Mouse (Mus musculus) limb, embryonic 15.5 days (tissue): ENCODE measurements around the gene Fbxo28. TPM values are rescaled to one million over a fixed set of nuclear protein-coding genes. Genes with fewer than 3 reads are reported as not detected.

Experiments
- ATAC-seq: fragments of 200-750 bp; cut with Nextera tagmentation; 2 replicates; pipeline ENCODE4 v1.8.0; 2017; ENCODE audit warnings: low read depth, moderate TSS enrichment; ENCODE audit not compliant: insufficient number of reproducible peaks, low FRiP score, low TSS enrichment
- H3K27ac ChIP-seq: fragments of 300-500 bp; sonication (generic); 2 replicates; pipeline ENCODE4 v1.5.1; 2015; ENCODE audit warnings: moderate library complexity, mild to moderate bottlenecking, inconsistent platforms
- H3K27me3 ChIP-seq: fragments of 300-500 bp; sonication (generic); 2 replicates; pipeline ENCODE4 v1.6.1; 2015; ENCODE audit warnings: inconsistent platforms
- H3K36me3 ChIP-seq: fragments of 300-500 bp; sonication (generic); 2 replicates; pipeline ENCODE4 v1.6.1; 2015; ENCODE audit warnings: inconsistent platforms
- H3K4me1 ChIP-seq: fragments of 300-500 bp; sonication (generic); 2 replicates; pipeline ENCODE4 v1.6.1; 2015; ENCODE audit warnings: inconsistent platforms
- H3K4me2 ChIP-seq: fragments of 300-500 bp; sonication (generic); 2 replicates; pipeline ENCODE4 v1.6.1; 2015; ENCODE audit warnings: mild to moderate bottlenecking, inconsistent platforms
- H3K4me3 ChIP-seq: fragments of 300-500 bp; sonication (generic); 2 replicates; pipeline ENCODE4 v1.5.1; 2015; ENCODE audit warnings: mild to moderate bottlenecking, inconsistent platforms
- H3K9ac ChIP-seq: fragments of 300-500 bp; sonication (generic); 2 replicates; pipeline ENCODE4 v1.6.1; 2015; ENCODE audit warnings: inconsistent platforms
- H3K9me3 ChIP-seq: fragments of 300-500 bp; sonication (generic); 2 replicates; pipeline ENCODE4 v1.6.1; 2016; ENCODE audit warnings: inconsistent platforms
- WGBS: fragments of 180-500 bp; shearing (Covaris S2); methylation state at CpG from one replicate; pipeline ENCODE4 v1.1.7; 2015; 5-methylcytosine and 5-hydroxymethylcytosine counted together
- polyA plus RNA-seq: library from polyadenylated mRNA; unstranded; fragments of >200 nt; fragmentation: Nextera tagmentation; extraction: Ambion mirVana; gene quantifications from 2 replicates; pipeline ENCODE4 v1.2.1, GENCODE M21; 2015

The Fbxo28 gene
- polyA plus RNA-seq, 1 experiment from 2014 or later = 19.3 TPM

DNA sequence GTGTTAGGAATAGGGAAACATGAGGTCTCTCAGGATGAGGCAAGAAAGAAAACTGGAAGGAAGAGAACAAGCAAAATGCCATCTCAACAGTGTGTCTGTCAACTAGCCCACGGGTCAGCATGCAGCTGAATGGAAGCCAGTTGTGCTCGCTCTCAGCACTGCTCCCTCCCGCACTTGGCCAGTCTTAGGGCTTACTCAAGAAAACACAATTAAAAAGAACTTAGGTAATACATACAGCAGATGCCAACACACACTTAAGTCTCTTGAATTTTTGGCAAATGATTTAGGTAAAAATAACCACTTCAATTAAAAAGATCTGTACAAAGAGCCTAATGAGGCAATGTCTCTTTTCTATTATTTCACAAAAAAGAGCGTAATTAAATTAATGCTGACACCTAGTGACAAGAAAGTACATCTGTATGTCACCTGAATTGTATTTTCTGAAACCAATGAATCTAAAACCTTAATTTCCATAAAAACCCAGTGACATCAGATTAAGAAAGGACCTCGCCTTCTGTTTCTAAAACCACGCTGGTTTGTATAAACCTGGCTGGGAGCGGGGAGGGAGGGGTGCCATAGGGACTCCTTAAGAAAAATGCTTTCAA, 2.4 kb downstream of the Fbxo28 start:
- Histone ChIP-seq H3K4me3 (peak overlapping the region; percentile 99; the same call in 1 of the 2 replicates), H3K4me1 (peaks cover 16% of the 10 kb centered on the region), H3K27me3 (no peaks in the 10 kb centered on the region), H3K36me3 (peaks cover 4% of the 10 kb centered on the region; the same call in 1 of the 2 replicates), H3K4me2 (no peak overlapping the region), H3K27ac (no peak overlapping the region), H3K9me3 (no peaks in the 10 kb centered on the region), H3K9ac (no peak overlapping the region)
- no peak for ATAC-seq
- WGBS = 75% methylated on average over 7 of the region's 7 CpGs

DNA sequence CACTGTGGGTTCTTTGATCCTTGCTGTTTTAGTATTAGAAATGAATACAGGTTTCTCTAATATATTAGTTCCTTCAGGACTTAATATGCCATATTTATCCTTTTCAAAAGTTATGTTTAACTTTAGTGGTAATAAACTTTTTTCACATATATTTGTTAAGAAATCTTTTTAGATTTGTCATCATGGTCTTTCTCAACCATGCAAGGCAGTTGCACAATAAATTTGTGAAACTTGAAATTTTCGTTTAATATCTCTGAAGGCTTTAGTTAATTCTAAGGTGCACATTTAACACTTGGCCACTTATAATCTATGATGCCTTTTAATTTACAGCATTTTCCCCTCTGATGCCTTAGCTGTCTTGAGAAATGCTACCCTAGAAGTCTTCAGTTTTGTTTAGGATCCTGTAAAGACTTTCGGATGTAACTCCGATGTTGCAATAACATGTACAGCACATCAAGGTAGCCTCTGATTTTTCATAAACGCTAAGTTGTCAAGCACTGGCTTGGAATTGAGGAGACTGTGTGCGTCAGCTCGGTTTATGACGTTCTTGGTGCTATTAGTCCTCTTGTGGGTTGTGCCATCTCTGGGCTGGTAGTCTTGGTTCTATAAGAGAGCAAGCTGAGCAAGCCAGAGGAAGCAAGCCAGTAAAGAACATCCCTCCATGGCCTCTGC, 7.5 kb downstream of the Fbxo28 start:
- Histone ChIP-seq H3K4me1 (peaks cover 2% of the 10 kb centered on the region; the same call in 1 of the 2 replicates), H3K36me3 (peaks cover 14% of the 10 kb centered on the region), H3K9me3 (no peaks in the 10 kb centered on the region), H3K9ac (no peak overlapping the region), H3K27ac (no peak overlapping the region), H3K27me3 (no peaks in the 10 kb centered on the region), H3K4me3 (no peak overlapping the region), H3K4me2 (no peak overlapping the region)
- 84% methylated on average over 7 of the region's 7 CpGs for WGBS
- no peak for ATAC-seq

DNA sequence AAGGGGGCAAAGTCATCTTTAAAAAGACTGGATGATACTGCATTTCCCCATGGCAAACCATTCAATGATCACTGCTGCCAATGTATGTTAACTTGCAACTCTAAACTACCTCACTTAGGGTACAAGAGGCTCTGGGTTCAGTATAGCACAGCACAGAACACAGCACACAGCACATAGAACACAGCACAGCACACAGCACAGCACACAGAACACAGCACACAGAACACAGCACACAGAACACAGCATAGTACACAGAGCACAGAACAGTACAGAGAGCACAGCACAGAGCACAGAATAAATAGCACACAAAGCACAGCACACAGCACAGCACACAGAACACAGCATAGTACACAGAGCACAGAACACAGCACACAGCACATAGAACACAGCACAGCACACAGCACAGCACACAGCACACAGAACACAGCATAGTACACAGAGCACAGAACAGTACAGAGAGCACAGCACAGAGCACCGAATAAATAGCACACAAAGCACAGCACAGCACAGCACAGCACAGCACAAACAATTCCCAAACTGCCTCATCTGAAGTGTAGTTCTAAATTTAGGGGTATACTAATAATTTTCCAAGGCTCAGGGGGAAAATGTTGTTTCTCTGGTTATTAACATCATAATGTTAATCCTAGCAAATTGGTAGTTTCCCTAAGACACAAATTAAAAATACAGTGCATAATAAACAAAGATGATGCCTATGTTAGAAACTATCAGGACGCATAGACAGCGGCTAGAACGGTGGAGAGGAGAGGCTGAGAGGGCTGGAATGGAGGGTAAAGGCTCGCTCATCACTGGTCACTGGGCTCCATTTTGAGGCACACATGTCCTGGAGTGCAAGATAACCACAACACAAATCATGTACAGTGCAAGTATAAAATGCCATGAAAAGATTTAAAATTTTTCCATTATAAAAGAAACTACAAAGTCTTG, 9.1 kb downstream of the Fbxo28 start:
- Histone ChIP-seq H3K9ac (no peak overlapping the region), H3K9me3 (no peaks in the 10 kb centered on the region), H3K36me3 (peaks cover 23% of the 10 kb centered on the region), H3K4me3 (no peak overlapping the region), H3K27me3 (no peaks in the 10 kb centered on the region), H3K4me2 (no peak overlapping the region), H3K27ac (no peak overlapping the region), H3K4me1 (no peaks in the 10 kb centered on the region)
- no peak for ATAC-seq
- 94% methylated on average over 5 of the region's 5 CpGs for WGBS

DNA sequence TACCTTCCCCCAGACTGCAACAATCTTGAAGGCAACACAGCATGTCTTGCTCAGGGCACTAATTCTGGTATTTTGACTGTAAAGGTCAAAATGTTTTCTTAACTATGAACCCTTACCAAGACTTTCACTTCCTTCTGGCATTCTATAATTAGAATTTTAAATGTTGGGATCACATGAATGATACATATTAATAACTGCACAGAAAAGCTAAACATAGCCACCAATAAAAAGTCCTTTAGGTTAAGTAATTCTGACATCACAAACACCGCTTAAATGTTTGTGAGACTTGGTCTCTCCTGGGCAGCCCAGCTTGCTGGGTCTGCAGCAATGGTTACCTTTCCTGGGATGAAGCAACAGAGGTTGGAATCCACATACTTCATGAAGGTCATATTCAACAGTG, 15.5 kb downstream of the Fbxo28 start:
- Histone ChIP-seq H3K9ac (no peak overlapping the region), H3K36me3 (peaks cover 76% of the 10 kb centered on the region), H3K4me1 (no peaks in the 10 kb centered on the region), H3K4me3 (no peak overlapping the region), H3K27ac (no peak overlapping the region), H3K4me2 (no peak overlapping the region), H3K9me3 (no peaks in the 10 kb centered on the region), H3K27me3 (no peaks in the 10 kb centered on the region)
- 94% methylated on average over 1 of the region's 1 CpGs for WGBS
- no peak for ATAC-seq

DNA sequence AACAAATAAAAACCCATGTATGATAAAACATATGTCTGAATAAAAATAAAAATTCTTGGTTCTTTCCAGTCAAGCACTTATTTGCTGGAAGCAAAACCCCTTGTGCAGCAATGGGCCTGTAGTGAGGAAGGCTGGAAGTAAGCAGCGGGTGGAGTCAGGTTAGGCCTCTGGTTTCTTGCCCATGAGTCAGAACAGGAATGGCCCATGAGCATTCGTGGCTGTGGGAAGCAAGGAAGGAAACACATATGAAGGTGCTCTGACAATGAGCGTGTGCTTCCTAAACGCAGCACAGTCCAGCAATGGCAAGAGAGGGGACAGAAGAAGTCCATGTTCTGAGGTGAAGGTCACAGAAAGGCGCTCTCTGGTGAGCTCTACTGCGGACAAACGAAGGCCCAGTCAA, 16.9 kb downstream of the Fbxo28 start:
- no peaks in the 10 kb centered on the region for H3K4me1 ChIP-seq
- no peaks in the 10 kb centered on the region for H3K27me3 ChIP-seq
- no peak for ATAC-seq
- H3K27ac ChIP-seq = no peak overlapping the region
- no peak overlapping the region for H3K4me3 ChIP-seq
- no peak overlapping the region for H3K4me2 ChIP-seq
- peaks cover 84% of the 10 kb centered on the region for H3K36me3 ChIP-seq
- no peak overlapping the region for H3K9ac ChIP-seq
- 90% methylated on average over 7 of the region's 7 CpGs for WGBS
- no peaks in the 10 kb centered on the region for H3K9me3 ChIP-seq

DNA sequence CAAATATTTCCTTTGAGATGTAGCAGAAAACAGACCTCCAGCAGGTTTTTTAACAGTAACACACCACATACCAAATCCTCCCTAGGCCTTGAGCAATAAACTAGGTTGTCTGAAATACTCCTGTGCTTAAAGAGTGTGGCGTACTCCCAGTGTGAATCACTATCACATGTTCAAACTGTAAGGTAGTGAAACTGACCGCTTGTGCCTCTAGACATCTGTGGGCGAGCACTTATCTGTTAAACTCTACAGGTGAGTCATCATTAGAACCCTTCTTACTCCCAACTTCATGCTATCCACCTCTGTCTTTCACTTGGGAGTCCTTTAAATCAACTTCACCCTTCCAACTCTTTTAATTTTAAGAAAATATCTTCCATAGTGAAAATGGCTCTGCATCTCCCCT, 18.3 kb downstream of the Fbxo28 start:
- Histone ChIP-seq H3K4me2 (no peak overlapping the region), H3K36me3 (peaks cover 86% of the 10 kb centered on the region), H3K4me3 (no peak overlapping the region), H3K9me3 (no peaks in the 10 kb centered on the region), H3K4me1 (no peaks in the 10 kb centered on the region), H3K9ac (no peak overlapping the region), H3K27me3 (no peaks in the 10 kb centered on the region), H3K27ac (no peak overlapping the region)
- ATAC-seq = no peak
- 97% methylated on average over 3 of the region's 3 CpGs for WGBS

DNA sequence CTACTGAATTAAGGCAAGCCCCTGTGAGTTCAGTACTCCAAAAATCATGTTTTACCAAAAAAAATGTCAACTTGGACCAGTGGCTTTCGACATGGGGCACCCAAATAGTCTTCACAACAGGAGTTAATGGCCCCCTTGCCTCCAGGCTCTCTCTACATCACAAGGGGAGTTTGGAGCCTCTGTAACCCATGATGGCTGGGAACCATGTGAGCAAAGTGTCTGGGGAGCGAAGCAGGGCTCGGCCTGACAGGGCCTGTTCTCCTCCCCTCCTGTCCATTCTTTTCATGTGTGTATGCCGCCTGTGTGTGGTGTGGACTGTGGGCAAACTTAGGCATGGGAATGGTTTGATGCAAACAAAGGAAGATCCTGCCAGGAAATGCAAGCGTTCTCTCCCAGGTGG, 27.2 kb downstream of the Fbxo28 start:
- peaks cover 65% of the 10 kb centered on the region for H3K36me3 ChIP-seq
- 93% methylated on average over 5 of the region's 5 CpGs for WGBS
- H3K9me3 ChIP-seq = no peaks in the 10 kb centered on the region
- H3K4me2 ChIP-seq = no peak overlapping the region
- ATAC-seq = no peak
- H3K9ac ChIP-seq = no peak overlapping the region
- no peaks in the 10 kb centered on the region for H3K4me1 ChIP-seq
- H3K27me3 ChIP-seq = no peaks in the 10 kb centered on the region
- H3K27ac ChIP-seq = no peak overlapping the region
- no peak overlapping the region for H3K4me3 ChIP-seq

DNA sequence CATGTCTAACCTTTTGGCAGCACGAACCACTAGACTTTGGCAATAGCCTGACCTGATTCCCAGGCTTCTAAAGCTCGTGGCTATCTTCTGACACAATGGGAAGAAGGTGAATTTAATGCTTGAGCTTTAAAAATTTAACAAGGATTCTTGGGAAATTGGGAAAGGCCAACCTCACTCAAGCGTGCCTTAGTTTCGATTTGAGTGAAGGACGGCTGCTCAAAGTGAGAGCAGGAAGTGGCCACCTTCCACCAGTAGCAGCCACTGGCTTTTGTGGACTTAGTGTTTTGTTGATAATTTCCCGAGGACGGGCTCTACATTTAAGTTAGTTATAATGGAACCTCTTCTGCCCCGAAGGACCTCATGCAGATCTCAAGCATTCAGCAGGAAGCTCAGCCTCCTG, 28.2 kb downstream of the Fbxo28 start:
- H3K4me3 ChIP-seq = no peak overlapping the region
- WGBS = 89% methylated on average over 8 of the region's 8 CpGs
- H3K4me1 ChIP-seq = no peaks in the 10 kb centered on the region
- no peak overlapping the region for H3K4me2 ChIP-seq
- peaks cover 55% of the 10 kb centered on the region for H3K36me3 ChIP-seq
- H3K27me3 ChIP-seq = no peaks in the 10 kb centered on the region
- ATAC-seq = no peak
- no peak overlapping the region for H3K9ac ChIP-seq
- H3K27ac ChIP-seq = no peak overlapping the region
- no peaks in the 10 kb centered on the region for H3K9me3 ChIP-seq

DNA sequence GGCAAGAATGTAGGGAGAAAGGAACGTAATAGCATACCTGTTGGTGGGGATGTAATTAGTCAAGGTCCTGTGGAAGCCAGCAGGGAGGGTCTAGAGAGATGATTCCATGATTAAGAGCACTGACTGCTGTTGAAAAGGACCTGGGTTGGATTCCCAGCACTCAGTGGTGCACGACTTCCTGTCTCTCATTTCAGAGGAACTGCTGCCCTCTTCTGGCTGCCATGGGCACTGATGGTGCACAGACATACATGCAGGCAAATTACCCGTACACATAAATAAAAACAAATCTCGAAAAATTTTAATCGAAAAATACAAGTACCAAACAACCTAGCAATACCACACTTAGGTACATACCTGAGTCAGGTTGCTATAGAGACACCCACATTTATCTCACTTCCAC, 30.1 kb downstream of the Fbxo28 start:
- Histone ChIP-seq H3K9ac (no peak overlapping the region), H3K4me3 (no peak overlapping the region), H3K36me3 (peaks cover 37% of the 10 kb centered on the region), H3K4me1 (no peaks in the 10 kb centered on the region), H3K4me2 (no peak overlapping the region), H3K27ac (no peak overlapping the region), H3K27me3 (no peaks in the 10 kb centered on the region), H3K9me3 (no peaks in the 10 kb centered on the region)
- ATAC-seq = no peak
- WGBS = 95% methylated on average over 5 of the region's 5 CpGs

DNA sequence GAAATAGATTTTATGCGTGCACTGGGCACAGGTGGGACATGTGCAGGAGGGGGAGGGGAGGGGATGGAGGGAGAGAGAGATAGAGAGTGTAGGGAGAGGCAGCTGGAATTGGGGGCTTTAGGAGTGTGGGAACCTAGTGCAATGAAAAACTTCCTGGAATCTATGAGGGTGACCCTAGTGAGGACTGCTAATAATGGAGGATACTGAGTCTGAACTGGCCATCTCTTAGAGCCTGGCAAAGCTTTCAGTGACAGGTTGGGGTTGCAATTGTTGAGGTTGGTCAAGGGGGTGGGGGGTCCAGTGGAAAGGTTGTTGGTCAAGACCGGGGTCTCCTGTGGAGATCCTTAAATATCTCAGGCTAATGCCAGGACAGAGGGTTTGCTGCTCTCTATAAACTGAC, 31.1 kb downstream of the Fbxo28 start:
- H3K27me3 ChIP-seq = no peaks in the 10 kb centered on the region
- no peak overlapping the region for H3K9ac ChIP-seq
- ATAC-seq = no peak
- H3K4me3 ChIP-seq = no peak overlapping the region
- no peaks in the 10 kb centered on the region for H3K4me1 ChIP-seq
- no peak overlapping the region for H3K4me2 ChIP-seq
- H3K27ac ChIP-seq = no peak overlapping the region
- WGBS = 89% methylated on average over 2 of the region's 2 CpGs
- no peaks in the 10 kb centered on the region for H3K9me3 ChIP-seq
- H3K36me3 ChIP-seq = peaks cover 29% of the 10 kb centered on the region

DNA sequence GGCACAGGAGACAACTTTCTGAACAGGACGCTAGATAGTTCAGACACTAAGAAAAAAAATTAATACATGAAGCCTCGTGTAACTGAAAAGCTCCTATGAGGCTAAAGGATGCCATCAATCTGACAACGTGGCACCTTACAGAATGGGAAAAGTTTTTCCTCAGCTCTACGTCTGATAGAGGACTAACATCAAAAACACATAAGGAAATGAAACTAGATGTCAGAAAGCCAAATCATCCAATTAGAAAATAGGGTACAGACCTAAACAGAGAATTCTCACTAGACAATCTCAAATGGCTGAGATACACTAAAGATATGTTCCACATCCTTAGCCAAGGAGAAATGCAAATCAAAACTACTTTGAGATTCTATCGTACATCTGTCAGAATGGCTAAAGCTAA, 32.0 kb downstream of the Fbxo28 start:
- Histone ChIP-seq H3K36me3 (peaks cover 19% of the 10 kb centered on the region), H3K4me1 (no peaks in the 10 kb centered on the region), H3K9ac (no peak overlapping the region), H3K27me3 (no peaks in the 10 kb centered on the region), H3K27ac (no peak overlapping the region), H3K4me3 (no peak overlapping the region), H3K9me3 (no peaks in the 10 kb centered on the region), H3K4me2 (no peak overlapping the region)
- WGBS = 79% methylated on average over 5 of the region's 5 CpGs
- no peak for ATAC-seq

DNA sequence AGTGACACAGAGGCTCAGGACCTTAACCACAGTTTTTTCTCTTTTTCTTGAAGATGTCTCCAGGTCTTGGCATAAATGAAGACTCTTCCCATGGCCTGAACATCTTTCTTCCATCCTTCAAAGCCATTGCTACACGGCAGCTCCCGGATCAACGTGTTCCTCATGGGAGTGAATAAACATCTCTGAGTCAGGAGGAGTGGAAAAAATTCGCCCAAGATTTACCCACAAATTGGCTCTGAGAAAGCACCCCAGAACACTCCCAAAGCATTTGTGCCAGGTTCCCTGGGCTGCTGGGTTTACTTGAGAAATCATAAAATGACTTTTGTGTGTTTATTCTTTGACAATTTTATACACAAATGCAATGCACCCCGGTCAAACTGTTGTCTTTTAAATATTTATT, 38.5 kb downstream of the Fbxo28 start:
- H3K4me2 ChIP-seq = no peak overlapping the region
- no peaks in the 10 kb centered on the region for H3K4me1 ChIP-seq
- WGBS = 86% methylated on average over 5 of the region's 5 CpGs
- no peaks in the 10 kb centered on the region for H3K9me3 ChIP-seq
- no peak for ATAC-seq
- no peak overlapping the region for H3K9ac ChIP-seq
- H3K4me3 ChIP-seq = no peak overlapping the region
- no peak overlapping the region for H3K27ac ChIP-seq
- H3K36me3 ChIP-seq = no peaks in the 10 kb centered on the region
- H3K27me3 ChIP-seq = no peaks in the 10 kb centered on the region
